Mouse (Mus musculus) lung, adult 2 months (tissue): ENCODE measurements at regions not wholly inside any gene's neighbourhood (a gene's known extent, or its start where the extent isn't known, plus 50 kb on each side); places are given as distances from the start of the nearest gene placed in this dataset.

Experiments used
- CTCF ChIP-seq: fragments of 200-500 bp; IDR thresholded peaks from 2 replicates; pipeline ENCODE4 v1.5.1; 2011; ENCODE audit warnings: mild to moderate bottlenecking, low read length, control low read depth; ENCODE audit not compliant: insufficient read depth
- POLR2A ChIP-seq: fragments of 200-500 bp; IDR thresholded peaks from 2 replicates; pipeline ENCODE4 v1.6.1; 2011; ENCODE audit warnings: low read depth, mild to moderate bottlenecking, control low read depth, low read length, borderline replicate concordance; ENCODE audit errors: extremely low read depth

DNA sequence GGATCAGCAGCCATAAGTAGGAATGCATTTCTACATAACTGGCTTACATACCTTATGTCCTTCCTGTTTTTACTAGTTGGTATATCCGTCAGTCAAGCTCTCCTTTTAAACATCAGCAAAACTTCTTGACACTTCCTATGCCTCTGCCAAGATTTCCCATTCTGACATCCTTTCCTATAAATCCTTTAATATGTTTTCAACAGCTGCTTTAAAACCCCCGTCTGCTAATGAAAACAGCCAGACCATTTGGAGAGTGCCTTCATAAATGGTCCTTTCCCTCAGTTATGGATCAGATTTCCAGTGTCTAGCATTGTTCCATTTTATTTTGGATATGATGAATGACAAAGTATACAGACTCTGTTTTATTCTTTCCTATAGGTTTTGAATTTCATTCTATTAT lies 270.7 kb upstream of the Rgmb start:
- no peak for TF ChIP-seq POLR2A
- no peak for TF ChIP-seq CTCF
